Comparison of ENCODE assay signal across 8 mouse cellular contexts in genomic region chr16:76762619-76763283, GRCm38 (mm10).
DNase-seq lines count a peak whose midpoint lies in the region.

No protein-coding gene starts in this region.

- no peak overlapping the region for H3K4me3 ChIP-seq in limb, embryonic 10.5 days

- no peaks in the 10 kb centered on the region for H3K36me3 ChIP-seq in limb, embryonic 10.5 days

- DNase-seq in thymus, postnatal 0 days (ENCODE audit: low spot score) = peak; percentile 32
- DNase-seq in thymus, postnatal 25 days = no peak
- peak; percentile 98 for DNase-seq in embryo, embryonic 10 days (ENCODE audit: low spot score)
- peak; percentile 54 for DNase-seq in limb, embryonic 10.5 days (ENCODE audit: low spot score)
- peak; percentile 33 for DNase-seq in skeletal muscle tissue, adult 2 months (ENCODE audit: low read depth, low spot score)
- DNase-seq in MN1 (ENCODE audit: low spot score) = no peak
- DNase-seq in thymus, postnatal 36 days = no peak
- no peak for DNase-seq in cerebellum, postnatal 36 days

- H3K4me1 ChIP-seq in limb, embryonic 10.5 days = peaks cover 33% of the 10 kb centered on the region

- no peaks in the 10 kb centered on the region for H3K9me3 ChIP-seq in limb, embryonic 10.5 days (replicated peaks)

- H3K27ac ChIP-seq in limb, embryonic 10.5 days = no peak overlapping the region

- no peaks in the 10 kb centered on the region for H3K27me3 ChIP-seq in limb, embryonic 10.5 days (ENCODE audit: low read depth, poor library complexity, severe bottlenecking)

- 7% methylated on average over 8 of the region's 8 CpGs for WGBS in limb, embryonic 10.5 days

Comparison
In these comparisons a context has a peak if more than half of its experiments do, and no peak if none do; other contexts are left out.
1. DNase-seq: peak in thymus, postnatal 0 days (single experiment), embryo, embryonic 10 days (single experiment), limb, embryonic 10.5 days (single experiment) and skeletal muscle tissue, adult 2 months (single experiment); none in thymus, postnatal 25 days (single experiment), MN1 (single experiment), thymus, postnatal 36 days (0 of 2) and cerebellum, postnatal 36 days (0 of 2).